Mouse (Mus musculus): Measurements from ENCODE around the gene Gm9. TPM values are rescaled to one million over a fixed set of nuclear protein-coding genes. Genes with fewer than 3 reads are reported as not detected.

Gm9 gene
- polyA plus RNA-seq, 1 experiment = 3.3 TPM

DNA sequence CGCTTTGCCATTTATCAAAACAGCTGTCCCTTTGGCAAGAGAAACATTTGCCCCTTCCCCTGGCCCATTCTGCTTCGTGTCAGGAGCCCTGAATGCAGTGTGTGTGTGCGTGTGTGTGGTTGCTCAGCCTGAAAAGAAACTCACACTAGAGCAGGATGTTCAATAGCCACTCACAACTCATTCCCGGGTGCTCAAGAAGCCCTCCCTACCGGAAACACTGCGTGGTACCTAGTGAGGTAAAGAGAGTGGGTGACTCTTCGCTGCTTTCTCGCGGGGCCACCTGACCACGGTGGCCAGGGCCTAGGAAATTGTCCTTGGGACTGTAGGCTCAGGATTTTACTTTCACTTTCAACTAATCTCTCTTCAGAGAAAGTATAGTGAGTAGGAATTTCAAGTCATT lies 49.7 kb downstream of the Gm9 start:
- H3K36me3 ChIP-seq (ENCODE audit: control insufficient read depth, insufficient read depth, low read length, poor library complexity, severe bottlenecking) = no peaks in the 10 kb centered on the region
- H3K27me3 ChIP-seq (ENCODE audit: control insufficient read depth, insufficient read depth, low read length, poor library complexity, severe bottlenecking) = no peaks in the 10 kb centered on the region
- H3K9me3 ChIP-seq (replicated peaks; ENCODE audit: control insufficient read depth, insufficient read depth, low read length, poor library complexity, severe bottlenecking) = no peaks in the 10 kb centered on the region
- H3K9ac ChIP-seq (ENCODE audit: low read depth, poor library complexity, severe bottlenecking) = no peak overlapping the region
- H3K4me3 ChIP-seq (ENCODE audit: low read depth, low read length) = no peak overlapping the region
- no peak overlapping the region for H3K27ac ChIP-seq (ENCODE audit: insufficient read depth, low read length)
- no peaks in the 10 kb centered on the region for H3K4me1 ChIP-seq (ENCODE audit: control insufficient read depth, insufficient read depth, low read length)
- no peak for TF ChIP-seq EP300 (IDR thresholded peaks at IDR 0.05; ENCODE audit: insufficient read depth, low read depth, low read length)
- TF ChIP-seq POLR2A (IDR thresholded peaks at IDR 0.05; ENCODE audit: insufficient read depth, low read length) = no peak

Other genes with a start within 250 kb of the Gm9 start
- gene Sept6, start 219.2 kb downstream of the Gm9 start, polyA plus RNA-seq (2011; ENCODE audit: insufficient read depth, insufficient read length, low read depth, missing spikeins) = 18.5 and 20.4 TPM in 2 replicates
- gene Sowahd, start 162.2 kb downstream of the Gm9 start, polyA plus RNA-seq (2011; ENCODE audit: insufficient read depth, insufficient read length, low read depth, missing spikeins) = not detected in 2 replicates
- 1,538 and 1,601 TPM in 2 replicates for gene Rpl39, start 125.6 kb downstream of the Gm9 start, polyA plus RNA-seq (2011; ENCODE audit: insufficient read depth, insufficient read length, low read depth, missing spikeins)
- 57.0 and 61.2 TPM in 2 replicates for gene Upf3b, start 100.7 kb downstream of the Gm9 start, polyA plus RNA-seq (2011; ENCODE audit: insufficient read depth, insufficient read length, low read depth, missing spikeins)
- 26.1 and 27.2 TPM in 2 replicates for gene Nkap, start 84.2 kb downstream of the Gm9 start, polyA plus RNA-seq (2011; ENCODE audit: insufficient read depth, insufficient read length, low read depth, missing spikeins)
- gene Akap14, start 42.2 kb downstream of the Gm9 start, polyA plus RNA-seq (2011; ENCODE audit: insufficient read depth, insufficient read length, low read depth, missing spikeins) = not detected in 2 replicates
- 114 and 118 TPM in 2 replicates for gene Ndufa1, start 19.9 kb downstream of the Gm9 start, polyA plus RNA-seq (2011; ENCODE audit: insufficient read depth, insufficient read length, low read depth, missing spikeins)
- gene Rnf113a1, start 19.8 kb downstream of the Gm9 start, polyA plus RNA-seq (2011; ENCODE audit: insufficient read depth, insufficient read length, low read depth, missing spikeins) = 5.3 and 9.1 TPM in 2 replicates
- gene Rhox1, start 11.2 kb upstream of the Gm9 start, polyA plus RNA-seq (2011; ENCODE audit: insufficient read depth, insufficient read length, low read depth, missing spikeins) = not detected in 2 replicates
- not detected in 2 replicates for gene Rhox2a, start 33.9 kb upstream of the Gm9 start, polyA plus RNA-seq (2011; ENCODE audit: insufficient read depth, insufficient read length, low read depth, missing spikeins)
- not detected in 2 replicates for gene Rhox3a, start 38.9 kb upstream of the Gm9 start, polyA plus RNA-seq (2011; ENCODE audit: insufficient read depth, insufficient read length, low read depth, missing spikeins)
- gene Rhox4a, start 54.3 kb upstream of the Gm9 start, polyA plus RNA-seq (2011; ENCODE audit: insufficient read depth, insufficient read length, low read depth, missing spikeins) = not detected in 2 replicates
- gene Rhox3a2, start 169.0 kb upstream of the Gm9 start, polyA plus RNA-seq (2011; ENCODE audit: insufficient read depth, insufficient read length, low read depth, missing spikeins) = not detected in 2 replicates
- not detected in 2 replicates for gene Rhox4a2, start 179.8 kb upstream of the Gm9 start, polyA plus RNA-seq (2011; ENCODE audit: insufficient read depth, insufficient read length, low read depth, missing spikeins)
- gene Rhox2b, start 201.0 kb upstream of the Gm9 start, polyA plus RNA-seq (2011; ENCODE audit: insufficient read depth, insufficient read length, low read depth, missing spikeins) = not detected in 2 replicates
- not detected in 2 replicates for gene Rhox4b, start 221.5 kb upstream of the Gm9 start, polyA plus RNA-seq (2011; ENCODE audit: insufficient read depth, insufficient read length, low read depth, missing spikeins)
- gene Rhox2c, start 242.6 kb upstream of the Gm9 start, polyA plus RNA-seq (2011; ENCODE audit: insufficient read depth, insufficient read length, low read depth, missing spikeins) = not detected in 2 replicates
- gene Rhox3c, start 247.5 kb upstream of the Gm9 start, polyA plus RNA-seq (2011; ENCODE audit: insufficient read depth, insufficient read length, low read depth, missing spikeins) = not detected in 2 replicates

Data from ES-Bruce4 (cell line).